Mouse (Mus musculus): ENCODE measurements around the gene Ugcg. TPM values are rescaled to one million over a fixed set of nuclear protein-coding genes. Genes with fewer than 3 reads are reported as not detected.

Ugcg gene
- total and polyA plus RNA-seq, 2 experiments from 2014 or later = 6.2 to 19.2 TPM

- WGBS = 88% methylated on average over 6 of the region's 6 CpGs
- ATAC-seq (ENCODE audit: insufficient read depth, low read depth) = no peak
Observed at GRCm38 (mm10) chr4:59231266-59232055, 42.4 kb downstream of the Ugcg start.

DNA sequence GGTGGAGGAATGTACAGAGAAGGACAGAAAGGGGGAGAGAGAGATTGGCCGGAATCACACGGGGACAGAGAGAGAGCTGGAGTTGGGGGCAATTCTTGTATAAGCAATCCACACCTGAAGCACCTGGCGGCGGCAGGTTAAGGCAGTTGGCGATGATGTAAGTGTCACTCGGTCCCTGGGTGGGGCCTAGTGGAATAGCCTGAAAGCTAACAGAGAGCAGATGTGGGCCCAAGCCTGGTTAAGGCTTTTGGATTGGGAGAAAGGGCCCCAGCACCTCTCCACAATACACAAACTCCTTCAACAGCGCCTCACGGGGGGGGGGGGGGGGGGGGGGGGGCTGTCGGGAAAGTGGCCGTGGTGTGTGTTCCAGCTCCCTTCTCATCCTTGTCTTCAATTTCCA lies 45.0 kb downstream of the Ugcg start:
- Histone ChIP-seq H3K4me2 (ENCODE audit: low read depth, low read length) (no peak overlapping the region), H3K4me3 (ENCODE audit: low read depth, low read length) (no peak overlapping the region), H3K9me3 (replicated peaks; ENCODE audit: control insufficient read depth, low read length) (no peaks in the 10 kb centered on the region), H3K9ac (replicated peaks; ENCODE audit: low read depth, low read length) (no peak overlapping the region), H3K36me3 (replicated peaks; ENCODE audit: control insufficient read depth, insufficient read depth, low read length) (no peaks in the 10 kb centered on the region), H3K27me3 (ENCODE audit: control insufficient read depth, insufficient read depth, low read length) (no peaks in the 10 kb centered on the region), H3K4me1 (ENCODE audit: control insufficient read depth, insufficient read depth) (no peaks in the 10 kb centered on the region; the same call in 1 of the 2 replicates), H3K27ac (ENCODE audit: low read depth) (no peak overlapping the region)
- no peak for TF ChIP-seq EP300 (IDR thresholded peaks at IDR 0.05; ENCODE audit: low read depth)
- no peak for TF ChIP-seq CTCF (IDR thresholded peaks at IDR 0.05; ENCODE audit: low read depth)
- DNase-seq (ENCODE audit: low spot score) = no peak
- WGBS = 83% methylated on average over 8 of the region's 10 CpGs
- ATAC-seq (ENCODE audit: insufficient read depth, low read depth) = no peak

More at GRCm38 (mm10) chr4:59231266-59232055, 42.4 kb downstream of the Ugcg start:
- H3K9ac ChIP-seq (replicated peaks; ENCODE audit: low read depth, low read length) = no peak overlapping the region
- no peaks in the 10 kb centered on the region for H3K9me3 ChIP-seq (replicated peaks; ENCODE audit: control insufficient read depth, low read length)
- H3K4me3 ChIP-seq (ENCODE audit: low read depth, low read length) = no peak overlapping the region
- no peak overlapping the region for H3K4me2 ChIP-seq (ENCODE audit: low read depth, low read length)
- H3K27me3 ChIP-seq (ENCODE audit: control insufficient read depth, insufficient read depth, low read length) = no peaks in the 10 kb centered on the region
- no peaks in the 10 kb centered on the region for H3K4me1 ChIP-seq (ENCODE audit: control insufficient read depth, insufficient read depth)
- H3K27ac ChIP-seq (ENCODE audit: low read depth) = no peak overlapping the region
- H3K36me3 ChIP-seq (replicated peaks; ENCODE audit: control insufficient read depth, insufficient read depth, low read length) = no peaks in the 10 kb centered on the region
- DNase-seq (ENCODE audit: low spot score) = no peak
- TF ChIP-seq CTCF (IDR thresholded peaks at IDR 0.05; ENCODE audit: low read depth) (no peak), EP300 (IDR thresholded peaks at IDR 0.05; ENCODE audit: low read depth) (no peak)

- no peaks in the 10 kb centered on the region for H3K9me3 ChIP-seq (replicated peaks; ENCODE audit: control insufficient read depth, low read length)
- H3K27ac ChIP-seq (ENCODE audit: low read depth) = no peak overlapping the region
- DNase-seq (ENCODE audit: low spot score) (no peak), ATAC-seq (ENCODE audit: insufficient read depth, low read depth) (no peak)
- no peaks in the 10 kb centered on the region; the same call in 1 of the 2 replicates for H3K4me1 ChIP-seq (ENCODE audit: control insufficient read depth, insufficient read depth)
- TF ChIP-seq CTCF (IDR thresholded peaks at IDR 0.05; ENCODE audit: low read depth) (no peak), EP300 (IDR thresholded peaks at IDR 0.05; ENCODE audit: low read depth) (no peak)
- 83% methylated on average over 23 of the region's 23 CpGs for WGBS
- no peak overlapping the region for H3K4me2 ChIP-seq (ENCODE audit: low read depth, low read length)
- no peak overlapping the region for H3K4me3 ChIP-seq (ENCODE audit: low read depth, low read length)
- H3K36me3 ChIP-seq (replicated peaks; ENCODE audit: control insufficient read depth, insufficient read depth, low read length) = no peaks in the 10 kb centered on the region
- no peaks in the 10 kb centered on the region for H3K27me3 ChIP-seq (ENCODE audit: control insufficient read depth, insufficient read depth, low read length)
- H3K9ac ChIP-seq (replicated peaks; ENCODE audit: low read depth, low read length) = no peak overlapping the region
Observed at GRCm38 (mm10) chr4:59234451-59235216, 45.6 kb downstream of the Ugcg start.

DNA sequence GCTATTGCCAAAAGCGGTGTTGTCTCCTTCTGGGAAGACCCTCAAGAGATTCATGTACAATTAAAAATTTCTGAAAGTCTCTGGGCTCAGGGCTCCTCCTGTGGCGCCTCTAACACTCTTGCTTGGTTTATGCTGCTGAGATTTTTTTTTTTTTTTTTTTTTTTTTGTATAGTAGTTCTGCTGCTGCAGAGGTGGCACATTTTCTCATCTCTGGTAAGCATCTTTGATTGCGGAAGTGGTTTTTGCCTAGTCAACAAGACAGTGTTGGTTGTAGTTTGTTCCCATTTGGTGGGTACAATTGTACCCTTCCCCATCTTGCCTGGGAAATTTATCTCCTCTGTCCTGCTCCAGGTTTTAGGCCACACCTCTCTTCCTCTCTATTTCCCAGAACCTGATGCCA lies 47.3 kb downstream of the Ugcg start:
- no peak overlapping the region for H3K27ac ChIP-seq (ENCODE audit: low read depth)
- no peaks in the 10 kb centered on the region for H3K9me3 ChIP-seq (replicated peaks; ENCODE audit: control insufficient read depth, low read length)
- 85% methylated on average over 3 of the region's 3 CpGs for WGBS
- no peak overlapping the region for H3K4me2 ChIP-seq (ENCODE audit: low read depth, low read length)
- no peak overlapping the region for H3K9ac ChIP-seq (replicated peaks; ENCODE audit: low read depth, low read length)
- ATAC-seq (ENCODE audit: insufficient read depth, low read depth) (no peak), DNase-seq (ENCODE audit: low spot score) (no peak)
- H3K4me1 ChIP-seq (ENCODE audit: control insufficient read depth, insufficient read depth) = no peaks in the 10 kb centered on the region; the same call in 1 of the 2 replicates
- no peaks in the 10 kb centered on the region for H3K36me3 ChIP-seq (replicated peaks; ENCODE audit: control insufficient read depth, insufficient read depth, low read length)
- H3K27me3 ChIP-seq (ENCODE audit: control insufficient read depth, insufficient read depth, low read length) = no peaks in the 10 kb centered on the region
- H3K4me3 ChIP-seq (ENCODE audit: low read depth, low read length) = no peak overlapping the region
- TF ChIP-seq EP300 (IDR thresholded peaks at IDR 0.05; ENCODE audit: low read depth) (no peak), CTCF (IDR thresholded peaks at IDR 0.05; ENCODE audit: low read depth) (no peak)

- TF ChIP-seq EP300 (IDR thresholded peaks at IDR 0.05; ENCODE audit: low read depth) (no peak), CTCF (IDR thresholded peaks at IDR 0.05; ENCODE audit: low read depth) (no peak)
- no peaks in the 10 kb centered on the region for H3K36me3 ChIP-seq (replicated peaks; ENCODE audit: control insufficient read depth, insufficient read depth, low read length)
- H3K4me1 ChIP-seq (ENCODE audit: control insufficient read depth, insufficient read depth) = no peaks in the 10 kb centered on the region; the same call in 1 of the 2 replicates
- H3K27me3 ChIP-seq (ENCODE audit: control insufficient read depth, insufficient read depth, low read length) = no peaks in the 10 kb centered on the region
- peak overlapping the region; percentile 21; the same call in 1 of the 2 replicates for H3K4me2 ChIP-seq (ENCODE audit: low read depth, low read length)
- ATAC-seq (ENCODE audit: insufficient read depth, low read depth) = no peak
- peak overlapping the region; percentile 63 for H3K27ac ChIP-seq (ENCODE audit: low read depth)
- H3K9ac ChIP-seq (replicated peaks; ENCODE audit: low read depth, low read length) = no peak overlapping the region
- H3K9me3 ChIP-seq (replicated peaks; ENCODE audit: control insufficient read depth, low read length) = no peaks in the 10 kb centered on the region
- no peak overlapping the region for H3K4me3 ChIP-seq (ENCODE audit: low read depth, low read length)
- WGBS = 48% methylated on average over 9 of the region's 9 CpGs
- DNase-seq (ENCODE audit: low spot score) = peak; percentile 42
Observed at GRCm38 (mm10) chr4:59238641-59239311, 49.7 kb downstream of the Ugcg start.
